Mouse (Mus musculus): ENCODE data around the gene Pigq. TPM values are rescaled to one million over a fixed set of nuclear protein-coding genes. Genes with fewer than 3 reads are reported as not detected.

Gene Pigq
- polyA plus RNA-seq, 1 experiment from 2014 or later, result 62.7 TPM

DNA sequence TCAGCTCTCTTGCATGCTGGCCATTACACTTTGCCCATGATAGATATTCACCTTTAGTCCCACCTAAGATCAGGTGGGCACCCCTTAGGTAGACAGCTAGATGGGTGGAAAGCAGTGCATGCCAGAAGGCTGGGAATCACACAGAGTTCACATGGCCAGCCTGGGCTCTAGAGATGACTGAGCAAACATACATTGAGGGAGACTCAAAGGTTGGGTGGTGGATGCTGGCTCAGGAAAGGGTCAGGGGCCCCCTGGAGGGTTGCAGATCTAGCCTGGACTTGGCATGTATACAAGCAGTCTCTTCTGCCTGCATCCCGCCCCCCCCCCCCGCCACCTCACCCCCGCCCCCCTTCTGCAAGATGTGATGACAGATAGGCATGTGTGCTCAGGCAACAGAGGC lies 6.0 kb upstream of the Pigq start:
- no peak overlapping the region for H3K4me2 ChIP-seq (ENCODE audit: low read length)
- H3K4me1 ChIP-seq (ENCODE audit: control insufficient read depth in 2 of 2, insufficient read depth in 2 of 2, low read length in 2 of 2), result peaks cover 5 to 13% of the 10 kb centered on the region in 2 experiments; a peak in 3 of 4 replicates
- no peaks in the 10 kb centered on the region for H3K9me3 ChIP-seq (ENCODE audit: control insufficient read depth, low read length)
- peaks cover 46% of the 10 kb centered on the region for H3K27me3 ChIP-seq (ENCODE audit: control insufficient read depth, insufficient read depth, low read length)
- H3K36me3 ChIP-seq (ENCODE audit: control insufficient read depth, insufficient read depth, low read length), result no peaks in the 10 kb centered on the region
- H3K4me3 ChIP-seq (ENCODE audit: control insufficient read depth in 1 of 2, insufficient read depth in 1 of 2, low read depth in 1 of 2, low read length in 2 of 2), result no peak overlapping the region
- WGBS, result no CpG with 5 or more reads among the region's 3 CpGs
- ATAC-seq (ENCODE audit: insufficient number of reproducible peaks, insufficient read depth, low FRiP score, low read depth), result no peak
- H3K27ac ChIP-seq (replicated peaks in 1 of 2; ENCODE audit: control insufficient read depth in 1 of 2, insufficient read depth in 1 of 2, low read depth in 2 of 2, low read length in 2 of 2), result no peak overlapping the region
- no peak overlapping the region for H3K9ac ChIP-seq (ENCODE audit: low read length)

DNA sequence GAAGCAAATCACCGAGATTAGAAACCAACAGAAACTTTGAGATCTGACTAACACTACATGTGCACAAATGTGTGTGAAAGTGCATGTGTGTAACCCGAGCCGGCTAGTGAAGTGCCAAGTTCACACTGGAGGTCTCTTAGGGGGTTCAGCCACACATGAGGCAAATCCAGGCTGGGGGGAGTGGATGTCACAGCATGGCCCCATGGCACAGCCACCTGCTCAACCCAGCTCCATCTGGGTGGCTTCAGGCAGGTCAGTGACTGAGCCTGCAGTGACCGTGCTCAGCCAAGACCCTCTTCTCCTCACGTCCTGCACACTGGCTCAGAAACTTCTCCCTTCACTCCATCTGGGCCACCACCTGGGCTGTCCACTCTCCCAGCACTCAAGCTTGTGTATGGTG lies 5.2 kb upstream of the Pigq start:
- no peak overlapping the region for H3K27ac ChIP-seq (replicated peaks in 1 of 2; ENCODE audit: control insufficient read depth in 1 of 2, insufficient read depth in 1 of 2, low read depth in 2 of 2, low read length in 2 of 2)
- H3K9ac ChIP-seq (ENCODE audit: low read length), result no peak overlapping the region
- H3K27me3 ChIP-seq (ENCODE audit: control insufficient read depth, insufficient read depth, low read length), result peaks cover 46% of the 10 kb centered on the region
- no peaks in the 10 kb centered on the region for H3K36me3 ChIP-seq (ENCODE audit: control insufficient read depth, insufficient read depth, low read length)
- peaks cover 5 to 13% of the 10 kb centered on the region in 2 experiments; a peak in 3 of 4 replicates for H3K4me1 ChIP-seq (ENCODE audit: control insufficient read depth in 2 of 2, insufficient read depth in 2 of 2, low read length in 2 of 2)
- WGBS, result 80% methylated on average over 5 of the region's 5 CpGs
- no peak overlapping the region for H3K4me2 ChIP-seq (ENCODE audit: low read length)
- no peak for ATAC-seq (ENCODE audit: insufficient number of reproducible peaks, insufficient read depth, low FRiP score, low read depth)
- no peaks in the 10 kb centered on the region for H3K9me3 ChIP-seq (ENCODE audit: control insufficient read depth, low read length)
- H3K4me3 ChIP-seq (ENCODE audit: control insufficient read depth in 1 of 2, insufficient read depth in 1 of 2, low read depth in 1 of 2, low read length in 2 of 2), result no peak overlapping the region

DNA sequence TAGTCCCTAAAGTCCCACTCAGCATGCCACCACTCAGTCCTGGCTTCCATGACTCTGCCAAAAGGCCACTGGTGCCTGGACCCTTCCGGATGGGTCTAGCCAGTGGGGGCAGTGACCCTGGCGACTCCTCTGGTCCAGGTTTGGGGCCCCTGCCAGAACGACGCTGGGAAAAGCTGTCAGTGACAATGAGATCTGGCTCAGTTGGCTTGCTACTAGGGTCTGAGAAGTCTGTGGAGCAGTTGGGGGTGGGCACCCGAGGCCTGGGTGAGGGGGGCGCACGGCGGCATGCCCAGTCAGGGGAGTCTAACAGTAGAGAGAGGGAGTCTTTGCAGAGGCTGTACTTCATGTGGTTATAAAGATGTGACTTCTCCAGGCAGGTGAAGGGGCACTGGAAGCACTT lies 3.3 kb upstream of the Pigq start:
- Histone ChIP-seq H3K4me2 (ENCODE audit: low read length) (no peak overlapping the region), H3K9ac (ENCODE audit: low read length) (no peak overlapping the region), H3K27me3 (ENCODE audit: control insufficient read depth, insufficient read depth, low read length) (peaks cover 36% of the 10 kb centered on the region), H3K4me3 (ENCODE audit: control insufficient read depth in 1 of 2, insufficient read depth in 1 of 2, low read depth in 1 of 2, low read length in 2 of 2) (no peak overlapping the region), H3K9me3 (ENCODE audit: control insufficient read depth, low read length) (no peaks in the 10 kb centered on the region), H3K36me3 (ENCODE audit: control insufficient read depth, insufficient read depth, low read length) (no peaks in the 10 kb centered on the region), H3K27ac (replicated peaks in 1 of 2; ENCODE audit: control insufficient read depth in 1 of 2, insufficient read depth in 1 of 2, low read depth in 2 of 2, low read length in 2 of 2) (no peak overlapping the region), H3K4me1 (ENCODE audit: control insufficient read depth in 2 of 2, insufficient read depth in 2 of 2, low read length in 2 of 2) (peaks cover 5 to 13% of the 10 kb centered on the region in 2 experiments; a peak in 3 of 4 replicates)
- 74% methylated on average over 8 of the region's 8 CpGs for WGBS
- no peak for ATAC-seq (ENCODE audit: insufficient number of reproducible peaks, insufficient read depth, low FRiP score, low read depth)

GRCm38 (mm10) chr17:25947576-25947975 lies 2.8 kb upstream of the Pigq start:
- H3K4me3 ChIP-seq (ENCODE audit: control insufficient read depth in 1 of 2, insufficient read depth in 1 of 2, low read depth in 1 of 2, low read length in 2 of 2), result no peak overlapping the region
- no peak overlapping the region for H3K27ac ChIP-seq (replicated peaks in 1 of 2; ENCODE audit: control insufficient read depth in 1 of 2, insufficient read depth in 1 of 2, low read depth in 2 of 2, low read length in 2 of 2)
- H3K9ac ChIP-seq (ENCODE audit: low read length), result no peak overlapping the region

GRCm38 (mm10) chr17:25946891-25947290 lies 2.2 kb upstream of the Pigq start:
- no peak overlapping the region for H3K27ac ChIP-seq (replicated peaks in 1 of 2; ENCODE audit: control insufficient read depth in 1 of 2, insufficient read depth in 1 of 2, low read depth in 2 of 2, low read length in 2 of 2)
- no peak overlapping the region for H3K4me2 ChIP-seq (ENCODE audit: low read length)
- H3K9ac ChIP-seq (ENCODE audit: low read length), result no peak overlapping the region
- H3K36me3 ChIP-seq (ENCODE audit: control insufficient read depth, insufficient read depth, low read length), result no peaks in the 10 kb centered on the region
- WGBS, result 81% methylated on average over 8 of the region's 8 CpGs
- peaks cover 25% of the 10 kb centered on the region for H3K27me3 ChIP-seq (ENCODE audit: control insufficient read depth, insufficient read depth, low read length)
- peaks cover 5 to 7% of the 10 kb centered on the region in 2 experiments; a peak in 3 of 4 replicates for H3K4me1 ChIP-seq (ENCODE audit: control insufficient read depth in 2 of 2, insufficient read depth in 2 of 2, low read length in 2 of 2)
- ATAC-seq (ENCODE audit: insufficient number of reproducible peaks, insufficient read depth, low FRiP score, low read depth), result no peak
- no peak overlapping the region for H3K4me3 ChIP-seq (ENCODE audit: control insufficient read depth in 1 of 2, insufficient read depth in 1 of 2, low read depth in 1 of 2, low read length in 2 of 2)
- no peaks in the 10 kb centered on the region for H3K9me3 ChIP-seq (ENCODE audit: control insufficient read depth, low read length)

More at GRCm38 (mm10) chr17:25947576-25947975, 2.8 kb upstream of the Pigq start:
- 73% methylated on average over 4 of the region's 4 CpGs for WGBS
- Histone ChIP-seq H3K4me1 (ENCODE audit: control insufficient read depth in 2 of 2, insufficient read depth in 2 of 2, low read length in 2 of 2) (peaks cover 5 to 13% of the 10 kb centered on the region in 2 experiments; a peak in 3 of 4 replicates), H3K27me3 (ENCODE audit: control insufficient read depth, insufficient read depth, low read length) (peaks cover 31% of the 10 kb centered on the region), H3K4me2 (ENCODE audit: low read length) (no peak overlapping the region), H3K36me3 (ENCODE audit: control insufficient read depth, insufficient read depth, low read length) (no peaks in the 10 kb centered on the region), H3K9me3 (ENCODE audit: control insufficient read depth, low read length) (no peaks in the 10 kb centered on the region)
- ATAC-seq (ENCODE audit: insufficient number of reproducible peaks, insufficient read depth, low FRiP score, low read depth), result no peak

DNA sequence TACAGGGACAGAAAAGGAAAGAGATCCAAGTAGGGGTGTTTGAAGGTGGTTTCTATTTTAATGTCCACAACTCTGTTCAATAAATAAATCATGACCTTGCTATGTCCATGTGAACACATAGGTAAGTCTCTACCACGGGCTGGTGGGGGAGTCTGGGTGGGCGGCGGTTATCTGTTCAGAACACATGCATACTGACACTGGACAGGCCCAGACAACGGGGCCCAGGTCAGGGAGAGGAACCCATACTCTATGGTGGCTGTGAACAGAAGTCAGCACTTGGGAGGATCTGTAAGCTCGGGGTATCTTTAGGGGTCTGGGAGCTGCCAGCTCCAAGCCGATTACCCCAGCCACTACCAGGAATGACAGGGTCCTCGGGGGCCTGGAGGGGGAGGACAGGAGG lies 1.6 kb upstream of the Pigq start:
- Histone ChIP-seq H3K4me1 (ENCODE audit: control insufficient read depth in 2 of 2, insufficient read depth in 2 of 2, low read length in 2 of 2) (peaks cover 3 to 4% of the 10 kb centered on the region in 2 experiments; a peak in 2 of 4 replicates), H3K4me3 (ENCODE audit: control insufficient read depth in 1 of 2, insufficient read depth in 1 of 2, low read depth in 1 of 2, low read length in 2 of 2) (no peak overlapping the region), H3K4me2 (ENCODE audit: low read length) (no peak overlapping the region), H3K27ac (replicated peaks in 1 of 2; ENCODE audit: control insufficient read depth in 1 of 2, insufficient read depth in 1 of 2, low read depth in 2 of 2, low read length in 2 of 2) (no peak overlapping the region), H3K9me3 (ENCODE audit: control insufficient read depth, low read length) (no peaks in the 10 kb centered on the region), H3K27me3 (ENCODE audit: control insufficient read depth, insufficient read depth, low read length) (peaks cover 19% of the 10 kb centered on the region), H3K36me3 (ENCODE audit: control insufficient read depth, insufficient read depth, low read length) (no peaks in the 10 kb centered on the region), H3K9ac (ENCODE audit: low read length) (no peak overlapping the region)
- WGBS, result 68% methylated on average over 7 of the region's 7 CpGs
- ATAC-seq (ENCODE audit: insufficient number of reproducible peaks, insufficient read depth, low FRiP score, low read depth), result no peak

- 65% methylated on average over 9 of the region's 9 CpGs for WGBS
- Histone ChIP-seq H3K4me2 (ENCODE audit: low read length) (no peak overlapping the region), H3K27ac (replicated peaks in 1 of 2; ENCODE audit: control insufficient read depth in 1 of 2, insufficient read depth in 1 of 2, low read depth in 2 of 2, low read length in 2 of 2) (no peak overlapping the region), H3K4me3 (ENCODE audit: control insufficient read depth in 1 of 2, insufficient read depth in 1 of 2, low read depth in 1 of 2, low read length in 2 of 2) (no peak overlapping the region), H3K9ac (ENCODE audit: low read length) (no peak overlapping the region), H3K9me3 (ENCODE audit: control insufficient read depth, low read length) (no peaks in the 10 kb centered on the region), H3K36me3 (ENCODE audit: control insufficient read depth, insufficient read depth, low read length) (no peaks in the 10 kb centered on the region), H3K27me3 (ENCODE audit: control insufficient read depth, insufficient read depth, low read length) (peaks cover 12% of the 10 kb centered on the region), H3K4me1 (ENCODE audit: control insufficient read depth in 2 of 2, insufficient read depth in 2 of 2, low read length in 2 of 2) (peaks cover 4 to 6% of the 10 kb centered on the region in 2 experiments; a peak in 3 of 4 replicates)
- ATAC-seq (ENCODE audit: insufficient number of reproducible peaks, insufficient read depth, low FRiP score, low read depth), result no peak
Observed at GRCm38 (mm10) chr17:25945517-25946155, 900 bp upstream of the Pigq start.

GRCm38 (mm10) chr17:25943769-25944168 lies 967 bp downstream of the Pigq start:
- no peak overlapping the region for H3K4me2 ChIP-seq (ENCODE audit: low read length)

More at GRCm38 (mm10) chr17:25943769-25944168, 967 bp downstream of the Pigq start:
- no peak overlapping the region for H3K27ac ChIP-seq (replicated peaks in 1 of 2; ENCODE audit: control insufficient read depth in 1 of 2, insufficient read depth in 1 of 2, low read depth in 2 of 2, low read length in 2 of 2)
- no peak overlapping the region for H3K9ac ChIP-seq (ENCODE audit: low read length)
- H3K9me3 ChIP-seq (ENCODE audit: control insufficient read depth, low read length), result no peaks in the 10 kb centered on the region
- no peaks in the 10 kb centered on the region for H3K27me3 ChIP-seq (ENCODE audit: control insufficient read depth, insufficient read depth, low read length)
- WGBS, result 63% methylated on average over 9 of the region's 9 CpGs
- no peak overlapping the region for H3K4me3 ChIP-seq (ENCODE audit: control insufficient read depth in 1 of 2, insufficient read depth in 1 of 2, low read depth in 1 of 2, low read length in 2 of 2)
- peaks cover 4% of the 10 kb centered on the region for H3K36me3 ChIP-seq (ENCODE audit: control insufficient read depth, insufficient read depth, low read length)
- no peak for ATAC-seq (ENCODE audit: insufficient number of reproducible peaks, insufficient read depth, low FRiP score, low read depth)
- peaks cover 5 to 10% of the 10 kb centered on the region in 2 experiments; a peak in 3 of 4 replicates for H3K4me1 ChIP-seq (ENCODE audit: control insufficient read depth in 2 of 2, insufficient read depth in 2 of 2, low read length in 2 of 2)
